Mouse (Mus musculus): ENCODE measurements around the gene Plekha7.

DNA sequence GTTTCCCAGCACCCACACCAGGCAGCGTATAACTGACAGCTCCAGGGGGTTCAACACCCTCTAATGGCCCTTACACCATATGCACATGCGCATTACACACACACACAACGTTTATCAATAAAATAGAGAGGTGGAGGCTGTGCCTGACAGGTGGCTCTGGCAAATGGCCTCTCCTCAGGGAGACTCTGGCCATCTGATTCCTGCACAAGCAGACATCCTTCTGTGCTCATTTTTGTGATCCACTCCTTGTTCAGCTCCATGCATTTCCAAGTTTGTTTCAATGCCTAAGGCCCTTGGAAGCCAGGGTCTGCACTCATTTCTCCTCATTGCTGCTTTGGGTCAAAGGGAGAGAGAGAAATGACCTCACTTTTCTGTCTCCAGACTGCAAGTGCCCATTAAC, 197.5 kb downstream of the Plekha7 start:
- no peak for TF ChIP-seq CTCF (IDR thresholded peaks at IDR 0.05; ENCODE audit: low read depth, low read length)
- TF ChIP-seq POLR2A (IDR thresholded peaks at IDR 0.05; ENCODE audit: extremely low read depth, insufficient read depth, low read length): no peak
